Mouse (Mus musculus) ES-E14 (cell line): ENCODE measurements at regions not wholly inside any gene's neighbourhood (a gene's known extent, or its start where the extent isn't known, plus 50 kb on each side); places are given as distances from the start of the nearest gene placed in this dataset.

Source experiments
- DNase-seq: peaks from one replicate; pipeline ENCODE4 v3.0.0-alpha.2; 2013; ENCODE audit warnings: low read depth, low spot score
- H3K27ac ChIP-seq: 2 replicates; pipeline ENCODE4 v1.5.1; 2012; ENCODE audit warnings: low read depth, mild to moderate bottlenecking, low read length, moderate library complexity, mixed read lengths; ENCODE audit not compliant: poor library complexity, insufficient read depth, severe bottlenecking
- H3K36me3 ChIP-seq: 2 replicates; pipeline ENCODE4 v1.6.1; 2012; ENCODE audit warnings: mild to moderate bottlenecking, low read length, moderate library complexity, mixed read lengths; ENCODE audit not compliant: control insufficient read depth, poor library complexity, insufficient read depth, severe bottlenecking
- H3K4me1 ChIP-seq, 2 experiments: fragments of 150-350 bp in 1 of 2; sonication (generic) in 1 of 2; 2 replicates each; pipeline ENCODE4 v1.6.1; 2012; ENCODE audit warnings: low read length in 2 of 2, mild to moderate bottlenecking in 1 of 2, mixed read lengths in 1 of 2; ENCODE audit not compliant: control insufficient read depth in 2 of 2, insufficient read depth in 2 of 2, poor library complexity in 1 of 2
- H3K4me3 ChIP-seq, 2 experiments: fragments of 150-350 bp in 1 of 2; sonication (generic) in 1 of 2; 2 replicates each; pipeline ENCODE4 v1.5.1; 2012; ENCODE audit warnings: low read length in 2 of 2, low read depth in 1 of 2, mild to moderate bottlenecking in 1 of 2, mixed read lengths in 1 of 2; ENCODE audit not compliant: insufficient read depth in 1 of 2, poor library complexity in 1 of 2, severe bottlenecking in 1 of 2
- H3K9ac ChIP-seq: 2 replicates; pipeline ENCODE4 v1.6.1; 2012; ENCODE audit warnings: low read depth, mild to moderate bottlenecking, low read length, mixed read lengths; ENCODE audit not compliant: poor library complexity, insufficient read depth, severe bottlenecking
- H3K9me3 ChIP-seq: fragments of 150-350 bp; sonication (generic); 2 replicates; pipeline ENCODE4 v1.6.1; 2012; ENCODE audit warnings: low read depth, mild to moderate bottlenecking, low read length; ENCODE audit not compliant: control insufficient read depth, insufficient read depth
- CHD2 ChIP-seq: IDR thresholded peaks from 2 replicates; pipeline ENCODE4 v1.6.1; 2014; ENCODE audit warnings: mild to moderate bottlenecking, low read depth, low read length, inconsistent platforms
- HCFC1 ChIP-seq: IDR thresholded peaks from 2 replicates; pipeline ENCODE4 v1.6.1; 2012; ENCODE audit warnings: low read length, inconsistent platforms, borderline replicate concordance; ENCODE audit not compliant: insufficient read depth
- MAFK ChIP-seq: IDR thresholded peaks from 2 replicates; pipeline ENCODE4 v1.6.1; 2014; ENCODE audit warnings: mild to moderate bottlenecking, low read depth, low read length, inconsistent platforms; ENCODE audit not compliant: insufficient read depth
- ZC3H11A ChIP-seq: IDR thresholded peaks from 2 replicates; pipeline ENCODE4 v1.6.1; 2012; ENCODE audit warnings: low read depth, mild to moderate bottlenecking, inconsistent platforms, low read length, borderline replicate concordance
- ZNF384 ChIP-seq: IDR thresholded peaks from 2 replicates; pipeline ENCODE4 v1.6.1; 2012; ENCODE audit warnings: low read depth, low read length, inconsistent platforms
- in situ Hi-C, 2 experiments: fragments of 600-800 bp; cut with MboI; formaldehyde crosslinking; loops; one replicate each; pipeline ENCODE4 v1.15.1; 2025; ENCODE audit warnings: low sequenced_read_pairs in 2 of 2, inconsistent platforms in 1 of 2; ENCODE audit not compliant: unreplicated experiment in 2 of 2

DNA sequence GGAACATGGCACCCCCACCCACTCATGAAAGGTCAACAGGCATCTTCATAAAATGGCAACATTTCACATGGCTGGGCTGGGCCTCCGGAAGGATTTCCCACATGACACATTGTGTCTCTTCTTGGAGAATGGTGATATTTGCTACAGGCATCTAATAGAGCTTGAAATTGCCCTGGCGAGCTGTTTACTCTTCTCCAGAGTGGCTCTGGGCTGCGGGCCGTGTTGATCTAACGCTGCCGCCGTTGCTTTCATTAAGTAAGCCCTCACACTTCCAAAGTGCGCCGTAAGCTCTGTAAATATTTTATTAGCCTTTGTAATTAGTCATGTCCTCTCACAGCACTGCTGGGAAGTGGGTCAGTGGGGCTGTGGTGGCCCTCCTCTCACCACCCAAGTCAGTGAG lies 164.4 kb upstream of the Ctnnb1 start:
- H3K27ac ChIP-seq: no peak overlapping the region
- no peak for TF ChIP-seq ZNF384
- no peak for TF ChIP-seq MAFK
- TF ChIP-seq HCFC1: no peak
- no peak for TF ChIP-seq CHD2
- peaks cover 0 to 5% of the 10 kb centered on the region in 2 experiments; a peak in 2 of 4 replicates for H3K4me1 ChIP-seq
- H3K4me3 ChIP-seq: no peak overlapping the region
- in situ Hi-C loops: no loop called here
- 0 out of 2 replicates have a peak, but pooled peaks cover 1% of the 10 kb centered on the region for H3K9me3 ChIP-seq
- H3K36me3 ChIP-seq: no peaks in the 10 kb centered on the region
- DNase-seq: no peak
- H3K9ac ChIP-seq: no peak overlapping the region

DNA sequence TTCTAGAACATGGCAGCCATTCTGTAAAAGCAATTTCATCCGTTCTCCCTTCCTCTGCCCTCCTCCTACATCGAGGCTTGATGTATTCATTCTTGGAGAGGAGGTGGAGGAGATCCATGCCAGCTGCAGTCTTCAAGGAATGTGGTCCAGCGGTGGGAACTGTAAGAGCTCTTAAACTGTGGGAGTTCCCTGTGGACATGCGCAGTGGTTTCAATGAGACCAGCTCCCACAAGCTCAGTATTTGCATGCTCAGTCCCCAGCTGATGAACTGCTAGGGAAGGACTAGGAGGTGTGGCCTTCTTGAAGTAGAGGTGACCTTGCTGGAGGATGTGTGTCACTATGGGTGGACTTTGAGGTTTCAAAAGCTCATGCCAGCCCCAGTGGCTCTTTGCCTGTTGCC lies 163.7 kb upstream of the Ctnnb1 start:
- H3K27ac ChIP-seq: no peak overlapping the region
- H3K4me1 ChIP-seq: peaks cover 0 to 8% of the 10 kb centered on the region in 2 experiments; a peak in 2 of 4 replicates
- in situ Hi-C loops: no loop called here
- no peak for TF ChIP-seq ZC3H11A
- no peak for TF ChIP-seq ZNF384
- TF ChIP-seq CHD2: no peak
- TF ChIP-seq HCFC1: no peak
- TF ChIP-seq MAFK: no peak
- H3K4me3 ChIP-seq: no peak overlapping the region
- DNase-seq: no peak
- H3K36me3 ChIP-seq: no peaks in the 10 kb centered on the region
- 0 out of 2 replicates have a peak, but pooled peaks cover 1% of the 10 kb centered on the region for H3K9me3 ChIP-seq
- H3K9ac ChIP-seq: no peak overlapping the region

DNA sequence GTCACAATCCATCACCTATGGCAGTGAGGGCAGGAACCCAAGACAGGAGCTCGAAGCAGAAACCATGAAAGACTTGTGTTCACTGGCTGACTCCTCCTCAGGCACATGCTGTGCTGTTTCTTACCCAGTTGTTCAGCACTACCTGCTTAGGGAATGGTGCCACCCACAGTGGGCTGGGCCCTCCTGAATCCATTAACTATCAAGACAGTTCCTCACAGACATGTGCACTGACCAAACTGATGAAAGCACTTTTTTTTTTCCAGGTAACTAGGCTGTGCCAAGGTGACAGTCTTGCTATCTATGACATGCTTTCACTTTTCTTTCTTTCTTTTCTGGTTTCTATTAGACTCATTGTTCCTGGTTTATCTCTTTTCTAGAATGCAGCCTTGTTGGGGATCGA lies 162.1 kb upstream of the Ctnnb1 start:
- H3K4me1 ChIP-seq: peaks cover 1 to 10% of the 10 kb centered on the region in 2 experiments; a peak in 2 of 4 replicates
- no peaks in the 10 kb centered on the region for H3K36me3 ChIP-seq
- H3K9me3 ChIP-seq: no peaks in the 10 kb centered on the region
- in situ Hi-C loops: no loop called here
- H3K9ac ChIP-seq: no peak overlapping the region
- H3K4me3 ChIP-seq: no peak overlapping the region
- TF ChIP-seq ZC3H11A (no peak), CHD2 (no peak), ZNF384 (no peak), MAFK (no peak), HCFC1 (no peak)
- H3K27ac ChIP-seq: no peak overlapping the region
- DNase-seq: no peak

DNA sequence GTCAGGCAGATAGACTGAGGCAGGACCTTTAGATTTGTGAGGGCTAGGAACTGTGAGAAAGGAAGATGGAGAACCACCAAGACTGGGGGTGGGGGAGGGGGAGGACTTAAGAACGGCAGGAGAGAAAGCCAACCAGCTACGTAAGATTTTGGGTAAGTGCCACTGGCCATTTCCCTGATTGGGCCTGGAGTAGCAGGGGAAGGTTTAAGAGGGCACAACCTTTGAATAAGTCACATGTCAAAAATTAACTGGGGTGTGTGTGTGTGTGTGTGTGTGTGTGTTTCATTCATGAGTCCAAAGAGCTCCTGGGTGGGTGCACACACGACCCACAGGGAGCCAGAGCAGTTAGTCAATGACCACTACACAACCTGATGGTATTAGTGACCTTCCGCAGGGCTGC lies 161.6 kb upstream of the Ctnnb1 start:
- no peak overlapping the region for H3K27ac ChIP-seq
- H3K4me1 ChIP-seq: peaks cover 1 to 10% of the 10 kb centered on the region in 2 experiments; a peak in 2 of 4 replicates
- in situ Hi-C loops: no loop called here

DNA sequence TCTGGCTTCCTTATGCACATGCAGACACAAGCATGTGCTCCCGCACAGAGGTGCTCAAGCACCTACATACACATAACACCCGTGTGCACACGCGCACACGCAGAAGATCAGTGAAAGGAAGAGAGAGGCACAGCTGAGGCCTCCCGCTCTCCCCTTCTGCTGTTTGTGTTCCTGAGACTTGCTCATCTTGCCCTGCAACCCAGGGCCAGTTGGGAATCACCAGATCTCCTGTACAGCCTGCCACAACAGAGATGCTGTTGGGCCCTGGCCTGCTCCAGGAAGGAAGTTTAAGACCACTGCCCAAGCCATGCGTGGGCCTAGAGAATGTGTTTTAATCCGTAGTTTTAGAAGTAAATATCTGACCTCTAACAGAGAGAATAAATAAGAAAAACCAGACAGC lies 160.0 kb upstream of the Ctnnb1 start:
- Histone ChIP-seq H3K4me3 (no peak overlapping the region), H3K36me3 (no peaks in the 10 kb centered on the region), H3K27ac (no peak overlapping the region), H3K4me1 (peaks cover 1 to 10% of the 10 kb centered on the region in 2 experiments; a peak in 2 of 4 replicates), H3K9ac (no peak overlapping the region), H3K9me3 (no peaks in the 10 kb centered on the region)
- TF ChIP-seq ZC3H11A (no peak), MAFK (no peak), CHD2 (no peak), HCFC1 (no peak), ZNF384 (no peak)
- no peak for DNase-seq
- in situ Hi-C loops: no loop called here

More for the DNA sequence above, 161.6 kb upstream of the Ctnnb1 start:
- DNase-seq: no peak
- Histone ChIP-seq H3K4me3 (no peak overlapping the region), H3K9ac (no peak overlapping the region), H3K36me3 (no peaks in the 10 kb centered on the region), H3K9me3 (no peaks in the 10 kb centered on the region)
- TF ChIP-seq CHD2: no peak
- TF ChIP-seq MAFK: no peak
- TF ChIP-seq HCFC1: no peak
- TF ChIP-seq ZNF384: no peak
- no peak for TF ChIP-seq ZC3H11A
